Mouse (Mus musculus) lung, embryonic 14.5 days (tissue): ENCODE measurements around the gene Serbp1. TPM values are rescaled to one million over a fixed set of nuclear protein-coding genes. Genes with fewer than 3 reads are reported as not detected.
"Not testable (repeated sequence)": the region's sequence is repeated elsewhere in the genome, so short reads cannot be mapped to it uniquely, and the experiment has no call there.

Experiments
- ATAC-seq: fragments of 200-750 bp; cut with Nextera tagmentation; 2 replicates; pipeline ENCODE4 v1.8.0; 2017; ENCODE audit warnings: mild to moderate bottlenecking, moderate TSS enrichment, moderate library complexity; ENCODE audit not compliant: insufficient read depth
- DNase-seq: peaks from one replicate; pipeline ENCODE4 v3.0.0-alpha.2; 2015
- H3K27ac ChIP-seq: fragments of 300-500 bp; sonication (generic); 2 replicates; pipeline ENCODE4 v1.5.1; 2014; ENCODE audit warnings: low read depth, mild to moderate bottlenecking, moderate library complexity
- H3K27me3 ChIP-seq: fragments of 300-500 bp; sonication (generic); 2 replicates; pipeline ENCODE4 v1.6.1; 2014; ENCODE audit warnings: low read length, control low read depth; ENCODE audit not compliant: insufficient read depth
- H3K36me3 ChIP-seq: fragments of 300-500 bp; sonication (generic); 2 replicates; pipeline ENCODE4 v1.6.1; 2014; ENCODE audit warnings: control low read depth; ENCODE audit not compliant: insufficient read depth
- H3K4me1 ChIP-seq: fragments of 300-500 bp; sonication (generic); 2 replicates; pipeline ENCODE4 v1.6.1; 2014; ENCODE audit warnings: antibody characterized with exemption, control low read depth; ENCODE audit not compliant: insufficient read depth
- H3K4me2 ChIP-seq: fragments of 300-500 bp; sonication (generic); 2 replicates; pipeline ENCODE4 v1.6.1; 2014; ENCODE audit warnings: mild to moderate bottlenecking
- H3K4me3 ChIP-seq: fragments of 300-500 bp; sonication (generic); 2 replicates; pipeline ENCODE4 v1.5.1; 2014; ENCODE audit warnings: low read depth, low read length
- H3K9ac ChIP-seq: fragments of 300-500 bp; sonication (generic); 2 replicates; pipeline ENCODE4 v1.6.1; 2014
- H3K9me3 ChIP-seq: fragments of 300-500 bp; sonication (generic); 2 replicates; pipeline ENCODE4 v1.6.1; 2016; ENCODE audit warnings: low read depth, low read length, control low read depth
- CTCF ChIP-seq: IDR thresholded peaks from 2 replicates; pipeline ENCODE4 v1.5.1; 2016; ENCODE audit warnings: antibody characterized with exemption, low read depth
- WGBS: fragments of 180-500 bp; shearing (Covaris S2); extraction: QIAGEN DNeasy Blood & Tissue Kit; methylation state at CpG from one replicate; pipeline ENCODE4 v1.1.7; 2014; 5-methylcytosine and 5-hydroxymethylcytosine counted together
- polyA plus RNA-seq: library from polyadenylated mRNA; unstranded; fragments of >200 nt; fragmentation: Nextera tagmentation; extraction: Ambion mirVana; gene quantifications from 2 replicates; pipeline ENCODE4 v1.2.1, GENCODE M21; 2014

Gene Serbp1
- polyA plus RNA-seq, 1 experiment from 2014 or later, result 516 TPM

DNA sequence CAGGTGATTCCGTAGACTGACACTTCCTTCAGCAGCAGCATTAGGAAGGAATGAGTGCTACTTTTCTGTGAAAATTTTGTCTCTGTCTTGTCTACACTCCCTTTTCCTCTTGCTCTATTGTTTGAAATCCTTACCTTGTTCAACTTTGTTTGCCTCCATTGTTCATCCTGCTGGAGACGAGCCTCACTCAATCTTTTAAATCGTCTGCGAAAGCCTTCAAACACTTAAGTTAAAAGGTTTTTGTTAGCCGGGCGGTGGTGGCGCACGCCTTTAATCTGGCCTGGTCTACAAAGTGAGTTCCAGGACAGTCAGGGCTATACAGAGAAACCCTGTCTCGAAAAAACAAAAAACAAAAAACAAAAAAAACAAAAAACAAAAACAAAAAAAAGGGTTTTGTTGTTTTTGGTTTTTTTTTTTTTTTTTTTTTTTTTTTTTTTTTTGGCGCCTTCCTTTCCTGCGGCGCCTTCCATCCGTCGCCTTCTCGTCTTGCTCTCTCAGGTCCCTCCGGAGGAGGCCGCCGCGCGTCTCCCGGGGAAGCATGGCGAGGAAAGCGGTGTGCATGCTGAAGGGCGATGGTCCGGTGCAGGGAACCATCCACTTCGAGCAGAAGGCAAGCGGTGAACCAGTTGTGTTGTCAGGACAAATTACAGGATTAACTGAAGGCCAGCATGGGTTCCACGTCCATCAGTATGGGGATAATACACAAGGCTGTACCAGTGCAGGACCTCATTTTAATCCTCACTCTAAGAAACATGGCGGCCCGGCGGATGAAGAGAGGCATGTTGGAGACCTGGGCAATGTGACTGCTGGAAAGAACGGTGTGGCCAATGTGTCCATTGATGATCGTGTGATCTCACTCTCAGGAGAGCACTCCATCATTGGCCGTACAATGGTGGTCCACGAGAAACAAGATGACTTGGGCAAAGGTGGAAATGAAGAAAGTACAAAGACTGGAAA lies 32.6 kb upstream of the Serbp1 start:
- no peaks in the 10 kb centered on the region for H3K9me3 ChIP-seq
- 68% methylated on average over 35 of the region's 35 CpGs for WGBS
- ATAC-seq, result no peak

GRCm38 (mm10) chr6:67212362-67212761 lies 25.6 kb upstream of the Serbp1 start:
- no peaks in the 10 kb centered on the region for H3K4me1 ChIP-seq
- H3K4me3 ChIP-seq, result no peak overlapping the region
- H3K36me3 ChIP-seq, result no peaks in the 10 kb centered on the region
- ATAC-seq (no peak), DNase-seq (no peak)
- WGBS, result 63% methylated on average over 1 of the region's 1 CpGs
- no peak overlapping the region for H3K9ac ChIP-seq
- no peak overlapping the region for H3K4me2 ChIP-seq
- no peaks in the 10 kb centered on the region for H3K27me3 ChIP-seq
- H3K27ac ChIP-seq, result no peak overlapping the region
- no peak for TF ChIP-seq CTCF
- no peaks in the 10 kb centered on the region for H3K9me3 ChIP-seq

More for the DNA sequence above, 32.6 kb upstream of the Serbp1 start:
- no peak for DNase-seq
- no peaks in the 10 kb centered on the region for H3K27me3 ChIP-seq
- H3K9ac ChIP-seq, result no peak overlapping the region
- no peaks in the 10 kb centered on the region for H3K4me1 ChIP-seq
- H3K4me2 ChIP-seq, result no peak overlapping the region
- no peaks in the 10 kb centered on the region for H3K36me3 ChIP-seq
- no peak overlapping the region for H3K27ac ChIP-seq
- no peak overlapping the region for H3K4me3 ChIP-seq
- TF ChIP-seq CTCF, result no peak

DNA sequence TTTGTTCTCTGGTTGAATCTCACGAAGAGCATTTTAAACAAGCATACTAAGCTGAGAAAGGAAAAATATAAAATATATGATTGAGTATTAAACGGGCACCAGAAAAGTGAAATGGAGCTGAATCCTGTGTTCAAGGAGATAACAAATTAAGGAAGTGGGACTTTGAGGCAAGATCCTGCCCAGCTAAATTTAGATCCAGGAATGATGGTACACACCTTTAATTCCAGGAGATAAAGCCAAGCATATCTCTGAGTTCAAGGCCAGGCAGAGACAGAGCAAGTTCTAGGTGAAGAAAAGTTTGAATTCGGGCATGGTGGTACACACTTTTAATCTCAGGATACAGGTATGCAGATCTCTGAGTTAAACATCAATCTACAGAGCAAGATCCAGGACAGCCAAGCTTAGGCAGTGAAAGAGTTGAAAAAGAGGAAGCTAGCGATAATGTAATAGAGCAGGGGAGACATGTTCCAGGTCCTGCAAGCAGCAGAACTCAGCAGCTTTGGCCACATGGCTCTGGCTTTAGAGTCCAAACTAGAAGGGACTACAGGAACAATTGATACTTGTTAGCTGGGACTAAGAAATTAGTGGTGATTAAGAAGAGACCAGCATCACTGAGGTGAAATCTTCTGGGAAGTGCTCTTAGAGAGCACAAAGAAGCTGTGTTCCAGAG lies 24.4 kb upstream of the Serbp1 start:
- 88% methylated on average over 4 of the region's 4 CpGs for WGBS
- H3K27ac ChIP-seq, result no peak overlapping the region
- no peaks in the 10 kb centered on the region for H3K27me3 ChIP-seq
- no peak for DNase-seq
- H3K4me1 ChIP-seq, result no peaks in the 10 kb centered on the region
- no peak overlapping the region for H3K9ac ChIP-seq
- no peak overlapping the region for H3K4me2 ChIP-seq
- TF ChIP-seq CTCF, result no peak
- no peak overlapping the region for H3K4me3 ChIP-seq
- H3K9me3 ChIP-seq, result no peaks in the 10 kb centered on the region
- no peak for ATAC-seq
- no peaks in the 10 kb centered on the region for H3K36me3 ChIP-seq

GRCm38 (mm10) chr6:67217402-67217801 lies 20.6 kb upstream of the Serbp1 start:
- Histone ChIP-seq H3K36me3 (no peaks in the 10 kb centered on the region), H3K4me1 (no peaks in the 10 kb centered on the region), H3K4me3 (no peak overlapping the region), H3K27ac (no peak overlapping the region), H3K4me2 (no peak overlapping the region), H3K27me3 (no peaks in the 10 kb centered on the region), H3K9ac (no peak overlapping the region), H3K9me3 (no peaks in the 10 kb centered on the region)
- DNase-seq, result peak; percentile 48
- 59% methylated on average over 4 of the region's 4 CpGs for WGBS
- ATAC-seq, result 0 out of 2 replicates have a peak, but pooled peaks have one; percentile 52
- TF ChIP-seq CTCF, result no peak

GRCm38 (mm10) chr6:67217846-67218245 lies 20.1 kb upstream of the Serbp1 start:
- DNase-seq (no peak), ATAC-seq (no peak; the same call in 1 of the 2 replicates)
- Histone ChIP-seq H3K4me2 (no peak overlapping the region), H3K27me3 (no peaks in the 10 kb centered on the region), H3K27ac (no peak overlapping the region), H3K36me3 (no peaks in the 10 kb centered on the region), H3K9ac (no peak overlapping the region), H3K4me1 (no peaks in the 10 kb centered on the region), H3K9me3 (no peaks in the 10 kb centered on the region), H3K4me3 (no peak overlapping the region)
- 78% methylated on average over 1 of the region's 1 CpGs for WGBS
- TF ChIP-seq CTCF, result no peak

- Histone ChIP-seq H3K36me3 (no peaks in the 10 kb centered on the region), H3K4me3 (no peak overlapping the region), H3K9ac (no peak overlapping the region), H3K4me1 (no peaks in the 10 kb centered on the region), H3K27ac (no peak overlapping the region), H3K9me3 (no peaks in the 10 kb centered on the region), H3K4me2 (no peak overlapping the region), H3K27me3 (no peaks in the 10 kb centered on the region)
- no peak for TF ChIP-seq CTCF
- DNase-seq (no peak), ATAC-seq (no peak)
Observed at GRCm38 (mm10) chr6:67218566-67218965, 19.4 kb upstream of the Serbp1 start.

DNA sequence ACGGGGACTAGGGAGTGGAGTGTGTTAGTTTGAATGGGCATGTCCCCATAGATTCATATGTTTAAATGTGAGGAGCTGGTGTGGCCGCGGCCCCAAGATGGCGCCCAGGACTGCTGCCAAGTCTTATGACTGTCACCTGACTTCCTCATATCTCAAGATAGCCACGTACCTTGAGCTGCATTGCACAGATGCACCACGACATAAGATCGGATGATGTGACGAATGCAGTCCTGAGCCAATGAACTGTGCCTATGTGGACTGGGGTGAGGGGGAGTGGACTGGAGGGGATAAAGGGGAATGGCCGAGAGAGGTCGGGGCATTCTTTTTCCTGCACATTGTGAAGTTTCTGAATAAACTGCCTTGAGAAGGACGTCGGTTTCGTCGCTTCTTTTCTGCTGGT lies 18.0 kb upstream of the Serbp1 start:
- not testable (repeated sequence) for H3K4me1 ChIP-seq, H3K9me3 ChIP-seq, H3K36me3 ChIP-seq, H3K4me3 ChIP-seq, ATAC-seq, H3K4me2 ChIP-seq, H3K9ac ChIP-seq, DNase-seq, H3K27me3 ChIP-seq, H3K27ac ChIP-seq
- WGBS, result 88% methylated on average over 14 of the region's 14 CpGs
